7 mouse cellular contexts compared by ENCODE assay signal in the genomic region with DNA sequence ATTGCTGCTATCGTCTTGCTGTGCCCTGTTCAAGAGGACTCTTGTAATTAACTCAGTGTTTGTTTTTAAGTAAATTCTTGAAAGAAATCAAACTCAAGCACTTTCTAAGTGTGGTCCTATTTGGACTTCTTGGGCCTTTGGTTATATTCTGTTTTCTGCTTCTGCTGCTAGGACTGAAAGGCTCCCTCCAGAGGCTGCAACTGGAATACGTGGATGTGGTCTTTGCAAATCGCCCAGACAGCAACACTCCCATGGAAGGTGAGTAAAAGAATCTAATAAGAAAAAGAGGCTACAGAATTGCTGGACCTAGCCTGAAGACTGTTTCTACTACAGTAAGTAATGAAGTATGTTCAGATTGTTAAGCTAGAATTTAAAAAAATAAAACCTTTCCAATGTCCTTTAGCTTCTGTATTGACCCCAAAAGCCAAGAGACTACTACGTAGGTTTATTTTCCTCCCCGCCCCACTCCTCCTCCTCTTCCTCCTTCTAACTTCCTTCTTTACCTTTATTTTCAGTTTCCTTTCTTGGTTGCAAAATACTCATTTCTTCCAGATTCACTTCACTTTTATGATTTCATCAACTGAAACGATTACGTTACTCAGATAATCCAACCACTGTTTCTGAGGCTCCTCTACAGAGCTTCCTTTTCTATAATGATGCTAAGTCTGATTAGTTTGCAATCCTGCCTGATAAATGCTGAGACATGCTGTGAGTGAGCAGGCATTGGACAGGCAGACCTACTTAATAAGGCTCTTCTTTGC.
DNase-seq lines count a peak whose midpoint lies in the region; ATAC-seq and TF ChIP-seq lines count a peak whose summit lies in the region.

No protein-coding gene starts in this region.

- WGBS in kidney, adult 2 months = 68% methylated on average over 7 of the region's 7 CpGs
- WGBS in kidney, embryonic 16.5 days = 74% methylated on average over 7 of the region's 7 CpGs
- 72% methylated on average over 7 of the region's 7 CpGs for WGBS in kidney, postnatal 0 days
- WGBS in forebrain, embryonic 11.5 days = 69% methylated on average over 7 of the region's 7 CpGs

- H3K36me3 ChIP-seq in kidney, adult 2 months (ENCODE audit: control insufficient read depth, insufficient read depth, low read length) = no peaks in the 10 kb centered on the region
- H3K36me3 ChIP-seq in kidney, embryonic 16.5 days (ENCODE audit: insufficient read depth, low read length) = no peaks in the 10 kb centered on the region
- no peaks in the 10 kb centered on the region for H3K36me3 ChIP-seq in kidney, postnatal 0 days (ENCODE audit: insufficient read depth, low read length)
- H3K36me3 ChIP-seq in forebrain, embryonic 11.5 days (ENCODE audit: control insufficient read depth, insufficient read depth, low read length) = no peaks in the 10 kb centered on the region

- H3K27me3 ChIP-seq in kidney, adult 2 months (replicated peaks; ENCODE audit: control insufficient read depth, insufficient read depth, low read length) = no peaks in the 10 kb centered on the region
- H3K27me3 ChIP-seq in kidney, embryonic 16.5 days (ENCODE audit: insufficient read depth, low read length) = no peaks in the 10 kb centered on the region
- no peaks in the 10 kb centered on the region for H3K27me3 ChIP-seq in kidney, postnatal 0 days (ENCODE audit: insufficient read depth, low read length)
- H3K27me3 ChIP-seq in forebrain, embryonic 11.5 days (ENCODE audit: control insufficient read depth, insufficient read depth, low read length) = no peaks in the 10 kb centered on the region

- no peak overlapping the region for H3K4me2 ChIP-seq in kidney, embryonic 16.5 days (replicated peaks; ENCODE audit: low read depth, low read length)
- no peak overlapping the region for H3K4me2 ChIP-seq in kidney, postnatal 0 days (ENCODE audit: low read length)
- no peak overlapping the region for H3K4me2 ChIP-seq in forebrain, embryonic 11.5 days (ENCODE audit: low read depth, low read length, severe bottlenecking)

- DNase-seq in kidney, adult 2 months = peak; percentile 19
- DNase-seq in 416B (ENCODE audit: low read depth) = peak; percentile 62
- peak; percentile 48 for DNase-seq in kidney, postnatal 0 days (ENCODE audit: low spot score)
- no peak for DNase-seq in forebrain, embryonic 11.5 days (ENCODE audit: low spot score)
- DNase-seq in testis, postnatal 14 days (ENCODE audit: low spot score) = no peak

- peak; percentile 40 for TF ChIP-seq CTCF in kidney, adult 2 months (conservative IDR thresholded peaks at IDR 0.05; ENCODE audit: insufficient read depth, insufficient read length, low read depth, low read length)
- TF ChIP-seq CTCF in kidney, postnatal 0 days (IDR thresholded peaks at IDR 0.05; ENCODE audit: low read depth) = peak; percentile 61

- H3K4me3 ChIP-seq in kidney, adult 2 months (ENCODE audit: insufficient read depth, low read depth, low read length) = no peak overlapping the region
- H3K4me3 ChIP-seq in kidney, embryonic 16.5 days (ENCODE audit: low read length) = no peak overlapping the region
- no peak overlapping the region for H3K4me3 ChIP-seq in kidney, postnatal 0 days (replicated peaks; ENCODE audit: low read depth, low read length)
- H3K4me3 ChIP-seq in forebrain, embryonic 11.5 days (ENCODE audit: low read depth, low read length) = no peak overlapping the region

- H3K9me3 ChIP-seq in kidney, embryonic 16.5 days (ENCODE audit: low read length) = no peaks in the 10 kb centered on the region
- no peaks in the 10 kb centered on the region for H3K9me3 ChIP-seq in kidney, postnatal 0 days (replicated peaks; ENCODE audit: low read length)
- no peaks in the 10 kb centered on the region for H3K9me3 ChIP-seq in forebrain, embryonic 11.5 days (ENCODE audit: control insufficient read depth, low read length)

- no peak overlapping the region for H3K9ac ChIP-seq in kidney, embryonic 16.5 days (replicated peaks; ENCODE audit: low read length)
- H3K9ac ChIP-seq in kidney, postnatal 0 days (ENCODE audit: low read depth, low read length) = no peak overlapping the region
- no peak overlapping the region for H3K9ac ChIP-seq in forebrain, embryonic 11.5 days (ENCODE audit: low read length)

- no peak overlapping the region for H3K27ac ChIP-seq in kidney, adult 2 months (ENCODE audit: insufficient read depth, low read depth, low read length)
- H3K27ac ChIP-seq in kidney, embryonic 16.5 days (ENCODE audit: low read length) = no peak overlapping the region
- no peak overlapping the region for H3K27ac ChIP-seq in kidney, postnatal 0 days
- no peak overlapping the region for H3K27ac ChIP-seq in forebrain, embryonic 11.5 days (ENCODE audit: low read depth, low read length)

- TF ChIP-seq POLR2A in kidney, adult 2 months (IDR thresholded peaks at IDR 0.05; ENCODE audit: low read depth, low read length) = no peak

- H3K4me1 ChIP-seq in kidney, adult 2 months (ENCODE audit: control insufficient read depth, insufficient read depth, low read length) = no peaks in the 10 kb centered on the region
- H3K4me1 ChIP-seq in kidney, embryonic 16.5 days (ENCODE audit: insufficient read depth, low read length) = no peaks in the 10 kb centered on the region
- H3K4me1 ChIP-seq in kidney, postnatal 0 days (replicated peaks; ENCODE audit: insufficient read depth, low read length) = no peaks in the 10 kb centered on the region
- no peaks in the 10 kb centered on the region for H3K4me1 ChIP-seq in forebrain, embryonic 11.5 days (replicated peaks; ENCODE audit: control insufficient read depth, insufficient read depth, low read length)

- ATAC-seq in kidney, embryonic 16.5 days (ENCODE audit: low FRiP score, low TSS enrichment) = no peak
- ATAC-seq in CD4-positive, CD25-positive, alpha-beta regulatory T cell, adult 4 months = peak; percentile 66
- no peak for ATAC-seq in kidney, postnatal 0 days (replicated peaks; ENCODE audit: low FRiP score, low read depth)
- ATAC-seq in forebrain, embryonic 11.5 days (replicated peaks; ENCODE audit: low FRiP score) = no peak

Comparison
In these comparisons a context has a peak if more than half of its experiments do, and no peak if none do; other contexts are left out.
1. DNase-seq: peak in kidney, adult 2 months (single experiment), 416B (single experiment) and kidney, postnatal 0 days (single experiment); none in forebrain, embryonic 11.5 days (single experiment) and testis, postnatal 14 days (single experiment).